Mouse (Mus musculus) hindbrain, embryonic 11.5 days (tissue): Measurements from ENCODE around the gene Gclc. TPM values are rescaled to one million over a fixed set of nuclear protein-coding genes. Genes with fewer than 3 reads are reported as not detected.

ENCODE experiments used
- ATAC-seq: fragments of 200-750 bp; cut with Nextera tagmentation; 2 replicates; pipeline ENCODE4 v1.8.0; 2017; ENCODE audit warnings: mild to moderate bottlenecking, moderate TSS enrichment, moderate library complexity; ENCODE audit not compliant: low FRiP score
- DNase-seq: peaks from one replicate; pipeline ENCODE4 v3.0.0-alpha.2; 2015; ENCODE audit warnings: low spot score
- H3K27ac ChIP-seq: fragments of 300-500 bp; sonication (generic); 2 replicates; pipeline ENCODE4 v1.5.1; 2014; ENCODE audit warnings: mild to moderate bottlenecking, low read depth, low read length
- H3K27me3 ChIP-seq: fragments of 300-500 bp; sonication (generic); 2 replicates; pipeline ENCODE4 v1.6.1; 2014; ENCODE audit warnings: mild to moderate bottlenecking, low read length, moderate library complexity, mixed read lengths; ENCODE audit not compliant: control insufficient read depth, insufficient read depth
- H3K36me3 ChIP-seq: fragments of 300-500 bp; sonication (generic); 2 replicates; pipeline ENCODE4 v1.6.1; 2014; ENCODE audit warnings: mild to moderate bottlenecking, low read length, moderate library complexity, mixed read lengths; ENCODE audit not compliant: control insufficient read depth, insufficient read depth
- H3K4me1 ChIP-seq: fragments of 300-500 bp; sonication (generic); replicated peaks from 2 replicates; pipeline ENCODE4 v1.6.1; 2014; ENCODE audit warnings: low read length, mixed read lengths; ENCODE audit not compliant: control insufficient read depth, insufficient read depth
- H3K4me2 ChIP-seq: fragments of 300-500 bp; sonication (generic); replicated peaks from 2 replicates; pipeline ENCODE4 v1.6.1; 2014; ENCODE audit warnings: mild to moderate bottlenecking, low read depth, low read length
- H3K4me3 ChIP-seq: fragments of 300-500 bp; sonication (generic); 2 replicates; pipeline ENCODE4 v1.5.1; 2014; ENCODE audit warnings: low read depth, low read length
- H3K9ac ChIP-seq: fragments of 300-500 bp; sonication (generic); 2 replicates; pipeline ENCODE4 v1.6.1; 2014; ENCODE audit warnings: low read depth, low read length
- H3K9me3 ChIP-seq: fragments of 300-500 bp; sonication (generic); 2 replicates; pipeline ENCODE4 v1.6.1; 2016; ENCODE audit warnings: low read length; ENCODE audit not compliant: control insufficient read depth
- WGBS: fragments of 180-500 bp; shearing (Covaris S2); extraction: QIAGEN DNeasy Blood & Tissue Kit; methylation state at CpG from one replicate; pipeline ENCODE4 v1.1.7; 2014; 5-methylcytosine and 5-hydroxymethylcytosine counted together
- polyA plus RNA-seq: library from polyadenylated mRNA; unstranded; fragments of >200 nt; fragmentation: Nextera tagmentation; extraction: Ambion mirVana; gene quantifications from 2 replicates; pipeline ENCODE4 v1.2.1, GENCODE M21; 2014

Gclc gene
- 19.5 and 22.6 TPM in 2 replicates for polyA plus RNA-seq

GRCm38 (mm10) chr9:77753853-77754727, at the start of gene Gclc:
Gene Gclc, plus strand, starts transcription at chr9:77754535.
- Histone ChIP-seq H3K27ac (peak within 1 kb of the TSS; percentile 87), H3K27me3 (no peaks in the 10 kb centered on the region), H3K36me3 (no peaks in the 10 kb centered on the region), H3K9ac (peak within 1 kb of the TSS; percentile 68), H3K9me3 (no peaks in the 10 kb centered on the region), H3K4me3 (peak within 1 kb of the TSS; percentile 78), H3K4me1 (no peaks in the 10 kb centered on the region), H3K4me2 (peak within 1 kb of the TSS; percentile 57)
- DNase-seq (peak; percentile 90), ATAC-seq (peak; percentile 83)
- 7% methylated on average over 51 of the region's 54 CpGs for WGBS

GRCm38 (mm10) chr9:77706515-77706914, 47.8 kb upstream of the Gclc start:
- Histone ChIP-seq H3K4me2 (no peak overlapping the region), H3K27ac (no peak overlapping the region), H3K9ac (no peak overlapping the region), H3K36me3 (no peaks in the 10 kb centered on the region), H3K27me3 (no peaks in the 10 kb centered on the region), H3K4me3 (no peak overlapping the region), H3K4me1 (no peaks in the 10 kb centered on the region), H3K9me3 (no peaks in the 10 kb centered on the region)
- 86% methylated on average over 6 of the region's 6 CpGs for WGBS
- DNase-seq (no peak), ATAC-seq (no peak)

- Histone ChIP-seq H3K4me2 (no peak overlapping the region), H3K9me3 (no peaks in the 10 kb centered on the region), H3K9ac (no peak overlapping the region), H3K4me1 (no peaks in the 10 kb centered on the region), H3K27ac (no peak overlapping the region), H3K4me3 (no peak overlapping the region), H3K27me3 (no peaks in the 10 kb centered on the region), H3K36me3 (no peaks in the 10 kb centered on the region)
- WGBS = 87% methylated on average over 9 of the region's 9 CpGs
- no peak for ATAC-seq
- no peak for DNase-seq
Observed at GRCm38 (mm10) chr9:77707433-77708139, 46.7 kb upstream of the Gclc start.

GRCm38 (mm10) chr9:77708950-77709349, 45.4 kb upstream of the Gclc start:
- DNase-seq (no peak), ATAC-seq (no peak)
- 67% methylated on average over 5 of the region's 5 CpGs for WGBS
- no peak overlapping the region for H3K4me2 ChIP-seq
- no peak overlapping the region for H3K27ac ChIP-seq
- no peak overlapping the region for H3K4me3 ChIP-seq
- no peaks in the 10 kb centered on the region for H3K36me3 ChIP-seq
- H3K27me3 ChIP-seq = no peaks in the 10 kb centered on the region
- H3K4me1 ChIP-seq = no peaks in the 10 kb centered on the region
- no peaks in the 10 kb centered on the region for H3K9me3 ChIP-seq
- H3K9ac ChIP-seq = no peak overlapping the region

- Histone ChIP-seq H3K27ac (no peak overlapping the region), H3K9me3 (no peaks in the 10 kb centered on the region), H3K4me1 (no peaks in the 10 kb centered on the region), H3K4me2 (no peak overlapping the region), H3K36me3 (no peaks in the 10 kb centered on the region), H3K9ac (no peak overlapping the region), H3K27me3 (no peaks in the 10 kb centered on the region), H3K4me3 (no peak overlapping the region)
- ATAC-seq (no peak), DNase-seq (no peak)
- 90% methylated on average over 5 of the region's 5 CpGs for WGBS
Observed at GRCm38 (mm10) chr9:77711021-77711569, 43.2 kb upstream of the Gclc start.

- no peaks in the 10 kb centered on the region for H3K27me3 ChIP-seq
- no peak overlapping the region for H3K9ac ChIP-seq
- no peak overlapping the region for H3K27ac ChIP-seq
- H3K4me2 ChIP-seq = no peak overlapping the region
- no peak for ATAC-seq
- H3K4me1 ChIP-seq = no peaks in the 10 kb centered on the region
- DNase-seq = no peak
- 72% methylated on average over 3 of the region's 3 CpGs for WGBS
- H3K4me3 ChIP-seq = no peak overlapping the region
- no peaks in the 10 kb centered on the region for H3K9me3 ChIP-seq
- no peaks in the 10 kb centered on the region for H3K36me3 ChIP-seq
Observed at GRCm38 (mm10) chr9:77712816-77713215, 41.5 kb upstream of the Gclc start.

- 88% methylated on average over 5 of the region's 5 CpGs for WGBS
- Histone ChIP-seq H3K4me3 (no peak overlapping the region), H3K9ac (no peak overlapping the region), H3K9me3 (no peaks in the 10 kb centered on the region), H3K36me3 (no peaks in the 10 kb centered on the region), H3K4me2 (no peak overlapping the region), H3K4me1 (no peaks in the 10 kb centered on the region), H3K27me3 (no peaks in the 10 kb centered on the region), H3K27ac (no peak overlapping the region)
- no peak for ATAC-seq
- no peak for DNase-seq
Observed at GRCm38 (mm10) chr9:77713301-77713700, 41.0 kb upstream of the Gclc start.

GRCm38 (mm10) chr9:77715262-77715661, 39.1 kb upstream of the Gclc start:
- Histone ChIP-seq H3K27me3 (no peaks in the 10 kb centered on the region), H3K9me3 (no peaks in the 10 kb centered on the region), H3K4me3 (no peak overlapping the region), H3K36me3 (no peaks in the 10 kb centered on the region), H3K9ac (no peak overlapping the region), H3K4me2 (no peak overlapping the region), H3K27ac (no peak overlapping the region), H3K4me1 (no peaks in the 10 kb centered on the region)
- ATAC-seq (no peak), DNase-seq (no peak)
- 92% methylated on average over 2 of the region's 2 CpGs for WGBS
